Mouse (Mus musculus) ES-E14 (cell line): ENCODE data around the gene Cyp2a5. TPM values are rescaled to one million over a fixed set of nuclear protein-coding genes. Genes with fewer than 3 reads are reported as not detected.
"Not testable (repeated sequence)": the region's sequence is repeated elsewhere in the genome, so short reads cannot be mapped to it uniquely, and the experiment has no call there.

ENCODE experiments used
- DNase-seq: peaks from one replicate; pipeline ENCODE4 v3.0.0-alpha.2; 2013; ENCODE audit warnings: low read depth, low spot score
- H3K27ac ChIP-seq: 2 replicates; pipeline ENCODE4 v1.5.1; 2012; ENCODE audit warnings: low read depth, mild to moderate bottlenecking, low read length, moderate library complexity, mixed read lengths; ENCODE audit not compliant: poor library complexity, insufficient read depth, severe bottlenecking
- H3K36me3 ChIP-seq: 2 replicates; pipeline ENCODE4 v1.6.1; 2012; ENCODE audit warnings: mild to moderate bottlenecking, low read length, moderate library complexity, mixed read lengths; ENCODE audit not compliant: control insufficient read depth, poor library complexity, insufficient read depth, severe bottlenecking
- H3K4me1 ChIP-seq, 2 experiments: fragments of 150-350 bp in 1 of 2; sonication (generic) in 1 of 2; 2 replicates each; pipeline ENCODE4 v1.6.1; 2012; ENCODE audit warnings: low read length in 2 of 2, mild to moderate bottlenecking in 1 of 2, mixed read lengths in 1 of 2; ENCODE audit not compliant: control insufficient read depth in 2 of 2, insufficient read depth in 2 of 2, poor library complexity in 1 of 2
- H3K4me3 ChIP-seq, 2 experiments: fragments of 150-350 bp in 1 of 2; sonication (generic) in 1 of 2; 2 replicates each; pipeline ENCODE4 v1.5.1; 2012; ENCODE audit warnings: low read length in 2 of 2, low read depth in 1 of 2, mild to moderate bottlenecking in 1 of 2, mixed read lengths in 1 of 2; ENCODE audit not compliant: insufficient read depth in 1 of 2, poor library complexity in 1 of 2, severe bottlenecking in 1 of 2
- H3K9ac ChIP-seq: 2 replicates; pipeline ENCODE4 v1.6.1; 2012; ENCODE audit warnings: low read depth, mild to moderate bottlenecking, low read length, mixed read lengths; ENCODE audit not compliant: poor library complexity, insufficient read depth, severe bottlenecking
- H3K9me3 ChIP-seq: fragments of 150-350 bp; sonication (generic); 2 replicates; pipeline ENCODE4 v1.6.1; 2012; ENCODE audit warnings: low read depth, mild to moderate bottlenecking, low read length; ENCODE audit not compliant: control insufficient read depth, insufficient read depth
- CHD2 ChIP-seq: IDR thresholded peaks from 2 replicates; pipeline ENCODE4 v1.6.1; 2014; ENCODE audit warnings: mild to moderate bottlenecking, low read depth, low read length, inconsistent platforms
- HCFC1 ChIP-seq: IDR thresholded peaks from 2 replicates; pipeline ENCODE4 v1.6.1; 2012; ENCODE audit warnings: low read length, inconsistent platforms, borderline replicate concordance; ENCODE audit not compliant: insufficient read depth
- MAFK ChIP-seq: IDR thresholded peaks from 2 replicates; pipeline ENCODE4 v1.6.1; 2014; ENCODE audit warnings: mild to moderate bottlenecking, low read depth, low read length, inconsistent platforms; ENCODE audit not compliant: insufficient read depth
- ZC3H11A ChIP-seq: IDR thresholded peaks from 2 replicates; pipeline ENCODE4 v1.6.1; 2012; ENCODE audit warnings: low read depth, mild to moderate bottlenecking, inconsistent platforms, low read length, borderline replicate concordance
- ZNF384 ChIP-seq: IDR thresholded peaks from 2 replicates; pipeline ENCODE4 v1.6.1; 2012; ENCODE audit warnings: low read depth, low read length, inconsistent platforms
- in situ Hi-C, 2 experiments: fragments of 600-800 bp; cut with MboI; formaldehyde crosslinking; loops; one replicate each; pipeline ENCODE4 v1.15.1; 2025; ENCODE audit warnings: low sequenced_read_pairs in 2 of 2, inconsistent platforms in 1 of 2; ENCODE audit not compliant: unreplicated experiment in 2 of 2
- total RNA-seq: library from RNA; depleted of rRNA; stranded (reverse); fragments of 300-350 nt; gene quantifications from 2 replicates; pipeline ENCODE4 v1.2.3, GENCODE M21; 2012; rRNA removed

Cyp2a5 gene
- not detected in 2 replicates for total RNA-seq

DNA sequence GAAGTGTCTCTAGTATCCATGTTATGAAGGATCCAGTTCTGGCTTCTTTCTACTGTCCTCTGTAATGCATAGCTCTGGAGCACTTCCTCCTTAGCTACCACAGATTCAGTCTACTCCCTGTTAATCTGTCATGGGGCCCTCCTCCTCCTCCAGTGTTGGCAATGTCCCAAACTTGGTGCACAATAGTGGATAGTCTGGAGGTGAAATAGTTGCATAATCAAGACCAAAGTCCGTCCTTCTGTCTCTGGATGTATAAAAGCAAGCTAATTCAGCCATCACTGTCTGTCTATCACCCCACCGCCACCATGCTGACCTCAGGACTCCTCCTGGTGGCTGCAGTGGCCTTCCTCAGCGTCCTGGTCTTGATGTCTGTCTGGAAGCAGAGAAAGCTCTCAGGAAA, at the start of gene Cyp2a5:
Cyp2a5 (plus strand) TSS at position 247 of the 400 bp plus-strand sequence.
- H3K4me3 ChIP-seq, H3K36me3 ChIP-seq, H3K9me3 ChIP-seq, H3K4me1 ChIP-seq, in situ Hi-C loops, H3K27ac ChIP-seq, DNase-seq, H3K9ac ChIP-seq: not testable (repeated sequence)

DNA sequence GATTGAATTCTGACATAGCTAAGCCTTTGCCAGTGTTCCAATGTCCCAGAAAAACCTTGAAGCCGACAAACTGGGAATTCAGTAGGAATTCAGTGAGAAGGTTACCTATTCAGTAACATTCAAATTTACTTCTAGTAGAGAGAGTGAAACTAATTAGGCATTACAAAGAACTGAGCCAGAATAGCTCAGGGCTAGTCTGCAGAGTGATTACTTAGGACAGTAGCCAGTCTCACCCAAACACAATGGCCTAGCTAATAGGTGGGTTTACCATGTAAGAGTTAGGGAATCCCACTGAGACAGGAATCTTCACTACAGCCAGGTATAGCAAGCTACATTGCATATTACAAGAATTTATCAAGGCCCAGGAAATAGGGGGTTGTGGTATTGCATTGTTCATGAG, 49.1 kb upstream of the Cyp2a5 start:
- H3K36me3 ChIP-seq, in situ Hi-C loops, H3K9me3 ChIP-seq, DNase-seq, H3K27ac ChIP-seq, H3K9ac ChIP-seq, H3K4me3 ChIP-seq: not testable (repeated sequence)
- peaks cover 9 to 20% of the 10 kb centered on the region in 2 experiments for H3K4me1 ChIP-seq

DNA sequence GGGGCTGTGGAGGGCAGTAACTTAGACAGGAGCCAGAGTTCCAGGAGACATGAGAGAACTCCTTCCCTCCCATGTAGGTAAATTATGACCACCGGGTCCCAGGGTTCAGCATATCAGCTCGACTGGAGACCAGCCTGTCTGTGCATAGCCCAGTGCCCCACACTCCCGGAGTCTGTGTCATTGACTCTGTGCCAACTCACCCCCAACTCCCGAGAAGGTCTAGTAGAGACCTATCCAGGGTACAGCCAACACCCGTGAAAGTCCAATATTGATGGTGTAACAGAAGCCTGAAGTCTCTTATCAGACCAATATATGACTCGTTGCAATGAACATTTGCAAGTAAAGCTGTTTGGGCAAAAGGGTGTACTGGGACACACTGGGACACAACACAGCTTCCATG, 45.1 kb upstream of the Cyp2a5 start:
- DNase-seq, result no peak
- in situ Hi-C loops, result no loop called here
- Histone ChIP-seq H3K9ac (no peak overlapping the region), H3K9me3 (no peaks in the 10 kb centered on the region), H3K4me3 (no peak overlapping the region), H3K4me1 (peaks cover 6 to 10% of the 10 kb centered on the region in 2 experiments), H3K36me3 (no peaks in the 10 kb centered on the region), H3K27ac (no peak overlapping the region)
- TF ChIP-seq MAFK, result no peak
- TF ChIP-seq CHD2, result no peak
- no peak for TF ChIP-seq ZC3H11A
- no peak for TF ChIP-seq HCFC1
- no peak for TF ChIP-seq ZNF384

DNA sequence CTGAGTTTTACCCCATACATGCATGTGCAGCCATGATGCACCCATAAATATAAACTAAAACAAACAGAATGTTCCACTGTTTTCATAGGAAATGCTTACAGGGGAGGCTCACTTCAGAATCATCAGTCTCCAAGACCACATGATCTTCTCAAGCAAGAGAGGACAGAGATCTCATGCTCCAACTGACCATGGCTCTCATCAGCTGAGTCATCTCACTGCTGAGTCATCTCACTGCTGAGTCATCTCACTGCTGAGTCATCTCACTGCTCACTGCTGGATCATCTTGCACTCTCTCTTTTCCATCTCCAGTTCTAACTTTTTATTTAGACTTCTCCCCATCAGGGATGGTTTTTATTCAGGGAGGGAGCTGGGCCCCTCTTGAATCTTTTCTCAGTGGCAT, 35.0 kb upstream of the Cyp2a5 start:
- Histone ChIP-seq H3K4me1 (no peaks in the 10 kb centered on the region), H3K36me3 (no peaks in the 10 kb centered on the region), H3K4me3 (no peak overlapping the region), H3K27ac (no peak overlapping the region; the same call in 1 of the 2 replicates), H3K9ac (no peak overlapping the region), H3K9me3 (no peaks in the 10 kb centered on the region)
- no peak for TF ChIP-seq ZNF384
- TF ChIP-seq HCFC1, result no peak
- peak; percentile 95 for TF ChIP-seq MAFK
- no peak for TF ChIP-seq CHD2
- no peak for DNase-seq
- in situ Hi-C loops, result no loop called here

DNA sequence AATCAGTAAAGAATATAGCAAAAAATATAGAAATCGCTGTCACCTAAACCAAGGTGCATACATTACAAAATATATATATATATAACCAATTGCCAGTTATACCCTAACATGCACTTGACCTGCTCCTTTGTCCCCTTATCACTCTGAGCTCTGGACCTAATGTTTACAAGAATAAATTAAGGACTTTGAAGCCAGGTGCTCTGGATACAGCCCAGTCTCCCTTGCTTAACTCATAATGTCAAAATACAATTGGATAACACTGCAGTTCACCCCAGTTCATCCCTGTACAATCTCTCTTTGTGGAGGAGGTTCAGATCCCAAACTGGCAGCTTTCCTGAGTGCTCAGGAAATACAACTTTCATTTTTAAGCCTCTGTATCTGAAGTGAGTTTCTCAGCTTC, 34.1 kb upstream of the Cyp2a5 start:
- in situ Hi-C loops, result no loop called here
- Histone ChIP-seq H3K9ac (no peak overlapping the region), H3K27ac (no peak overlapping the region), H3K9me3 (no peaks in the 10 kb centered on the region), H3K4me1 (no peaks in the 10 kb centered on the region), H3K36me3 (no peaks in the 10 kb centered on the region), H3K4me3 (no peak overlapping the region)
- TF ChIP-seq MAFK (no peak), HCFC1 (no peak), ZNF384 (no peak), CHD2 (no peak)
- DNase-seq, result no peak
